Mouse (Mus musculus) forebrain, embryonic 12.5 days (tissue): ENCODE measurements around the gene Epn3. TPM values are rescaled to one million over a fixed set of nuclear protein-coding genes. Genes with fewer than 3 reads are reported as not detected.
A peak's percentile ranks its signal among the peaks of the same experiment; 100 is the strongest.

Source experiments
- ATAC-seq: fragments of 200-750 bp; cut with Nextera tagmentation; 2 replicates; pipeline ENCODE4 v1.8.0; 2017; ENCODE audit warnings: moderate TSS enrichment; ENCODE audit not compliant: low FRiP score
- H3K27ac ChIP-seq: fragments of 300-500 bp; sonication (generic); 2 replicates; pipeline ENCODE4 v1.5.1; 2016; ENCODE audit warnings: mild to moderate bottlenecking
- H3K27me3 ChIP-seq: fragments of 300-500 bp; sonication (generic); 2 replicates; pipeline ENCODE4 v1.6.1; 2016; ENCODE audit warnings: mild to moderate bottlenecking
- H3K36me3 ChIP-seq: fragments of 300-500 bp; sonication (generic); replicated peaks from 2 replicates; pipeline ENCODE4 v1.6.1; 2016; ENCODE audit warnings: mild to moderate bottlenecking
- H3K4me1 ChIP-seq: fragments of 300-500 bp; sonication (generic); 2 replicates; pipeline ENCODE4 v1.6.1; 2016
- H3K4me2 ChIP-seq: fragments of 300-500 bp; sonication (generic); 2 replicates; pipeline ENCODE4 v1.6.1; 2016; ENCODE audit warnings: mild to moderate bottlenecking, moderate library complexity
- H3K4me3 ChIP-seq: fragments of 300-500 bp; sonication (generic); replicated peaks from 2 replicates; pipeline ENCODE4 v1.5.1; 2016; ENCODE audit warnings: mild to moderate bottlenecking
- H3K9ac ChIP-seq: fragments of 300-500 bp; sonication (generic); 2 replicates; pipeline ENCODE4 v1.6.1; 2016; ENCODE audit warnings: mild to moderate bottlenecking
- H3K9me3 ChIP-seq: fragments of 300-500 bp; sonication (generic); 2 replicates; pipeline ENCODE4 v1.6.1; 2016
- WGBS: fragments of 180-500 bp; shearing (Covaris S2); methylation state at CpG from one replicate; pipeline ENCODE4 v1.1.7; 2016; 5-methylcytosine and 5-hydroxymethylcytosine counted together
- polyA plus RNA-seq: library from polyadenylated mRNA; unstranded; fragments of >200 nt; fragmentation: Nextera tagmentation; extraction: Ambion mirVana; gene quantifications from 2 replicates; pipeline ENCODE4 v1.2.1, GENCODE M21; 2016

The Epn3 gene
- polyA plus RNA-seq, 1 experiment from 2014 or later: 0.52 TPM

GRCm38 (mm10) chr11:94464170-94464569 lies 35.6 kb downstream of the Epn3 start:
- no peak overlapping the region for H3K4me3 ChIP-seq
- peaks cover 49% of the 10 kb centered on the region for H3K4me1 ChIP-seq
- H3K9ac ChIP-seq: no peak overlapping the region
- no peak overlapping the region for H3K4me2 ChIP-seq
- no peak for ATAC-seq
- H3K36me3 ChIP-seq: peaks cover 17% of the 10 kb centered on the region
- H3K9me3 ChIP-seq: no peaks in the 10 kb centered on the region
- WGBS: 45% methylated on average over 2 of the region's 2 CpGs
- no peak overlapping the region for H3K27ac ChIP-seq
- no peaks in the 10 kb centered on the region for H3K27me3 ChIP-seq

- Histone ChIP-seq H3K9me3 (no peaks in the 10 kb centered on the region), H3K27me3 (no peaks in the 10 kb centered on the region), H3K4me1 (peaks cover 31% of the 10 kb centered on the region), H3K36me3 (peaks cover 36% of the 10 kb centered on the region), H3K27ac (no peak overlapping the region), H3K9ac (no peak overlapping the region), H3K4me2 (no peak overlapping the region), H3K4me3 (no peak overlapping the region)
- ATAC-seq: no peak
- WGBS: 93% methylated on average over 11 of the region's 11 CpGs
These were observed 37.9 kb downstream of the Epn3 start for GRCm38 (mm10) chr11:94461856-94462255.

GRCm38 (mm10) chr11:94457001-94457400 lies 42.8 kb downstream of the Epn3 start:
- no peak overlapping the region for H3K27ac ChIP-seq
- H3K9me3 ChIP-seq: no peaks in the 10 kb centered on the region
- H3K4me2 ChIP-seq: no peak overlapping the region
- H3K4me3 ChIP-seq: no peak overlapping the region
- peaks cover 32% of the 10 kb centered on the region for H3K36me3 ChIP-seq
- H3K4me1 ChIP-seq: peaks cover 20% of the 10 kb centered on the region; the same call in 1 of the 2 replicates
- H3K27me3 ChIP-seq: no peaks in the 10 kb centered on the region
- H3K9ac ChIP-seq: no peak overlapping the region
- no peak for ATAC-seq
- 84% methylated on average over 15 of the region's 15 CpGs for WGBS

GRCm38 (mm10) chr11:94456347-94456746 lies 43.4 kb downstream of the Epn3 start:
- Histone ChIP-seq H3K36me3 (peaks cover 27% of the 10 kb centered on the region), H3K4me3 (no peak overlapping the region)

GRCm38 (mm10) chr11:94455161-94455820 lies 44.5 kb downstream of the Epn3 start:
- Histone ChIP-seq H3K4me1 (peaks cover 17% of the 10 kb centered on the region; the same call in 1 of the 2 replicates), H3K9me3 (no peaks in the 10 kb centered on the region), H3K4me2 (no peak overlapping the region), H3K9ac (no peak overlapping the region), H3K4me3 (no peak overlapping the region), H3K27me3 (no peaks in the 10 kb centered on the region), H3K27ac (no peak overlapping the region), H3K36me3 (peaks cover 25% of the 10 kb centered on the region)
- 81% methylated on average over 10 of the region's 10 CpGs for WGBS
- no peak for ATAC-seq

More at GRCm38 (mm10) chr11:94456347-94456746, 43.4 kb downstream of the Epn3 start:
- Histone ChIP-seq H3K4me2 (no peak overlapping the region), H3K9ac (no peak overlapping the region), H3K4me1 (peaks cover 20% of the 10 kb centered on the region; the same call in 1 of the 2 replicates), H3K9me3 (no peaks in the 10 kb centered on the region), H3K27ac (no peak overlapping the region), H3K27me3 (no peaks in the 10 kb centered on the region)
- ATAC-seq: no peak
- WGBS: 83% methylated on average over 3 of the region's 3 CpGs

GRCm38 (mm10) chr11:94454756-94455155 lies 45.0 kb downstream of the Epn3 start:
- Histone ChIP-seq H3K36me3 (peaks cover 25% of the 10 kb centered on the region), H3K4me1 (peaks cover 20% of the 10 kb centered on the region), H3K27ac (no peak overlapping the region), H3K9me3 (no peaks in the 10 kb centered on the region), H3K27me3 (no peaks in the 10 kb centered on the region), H3K9ac (no peak overlapping the region), H3K4me2 (no peak overlapping the region), H3K4me3 (no peak overlapping the region)
- no peak for ATAC-seq
- 75% methylated on average over 5 of the region's 5 CpGs for WGBS

- 71% methylated on average over 12 of the region's 12 CpGs for WGBS
- Histone ChIP-seq H3K27me3 (no peaks in the 10 kb centered on the region), H3K4me1 (peaks cover 33% of the 10 kb centered on the region), H3K4me3 (no peak overlapping the region), H3K36me3 (no peaks in the 10 kb centered on the region), H3K27ac (no peak overlapping the region), H3K9ac (no peak overlapping the region), H3K9me3 (no peaks in the 10 kb centered on the region), H3K4me2 (no peak overlapping the region)
- ATAC-seq: no peak
These were observed 48.5 kb downstream of the Epn3 start for GRCm38 (mm10) chr11:94451091-94451773.

GRCm38 (mm10) chr11:94449886-94450285 lies 49.9 kb downstream of the Epn3 start:
- Histone ChIP-seq H3K27ac (peak overlapping the region; percentile 50), H3K4me3 (no peak overlapping the region), H3K36me3 (no peaks in the 10 kb centered on the region), H3K4me1 (peaks cover 38% of the 10 kb centered on the region), H3K9ac (no peak overlapping the region), H3K9me3 (no peaks in the 10 kb centered on the region), H3K27me3 (no peaks in the 10 kb centered on the region), H3K4me2 (no peak overlapping the region)
- ATAC-seq: no peak
- 54% methylated on average over 5 of the region's 5 CpGs for WGBS

GRCm38 (mm10) chr11:94449239-94449638 lies 50.5 kb downstream of the Epn3 start:
- H3K4me1 ChIP-seq: peaks cover 41% of the 10 kb centered on the region
- no peak overlapping the region for H3K4me3 ChIP-seq
- 26% methylated on average over 8 of the region's 8 CpGs for WGBS
- no peak overlapping the region for H3K9ac ChIP-seq
- no peaks in the 10 kb centered on the region for H3K36me3 ChIP-seq
- ATAC-seq: no peak
- no peaks in the 10 kb centered on the region for H3K9me3 ChIP-seq
- H3K27ac ChIP-seq: peak overlapping the region; percentile 50
- H3K27me3 ChIP-seq: no peaks in the 10 kb centered on the region
- H3K4me2 ChIP-seq: no peak overlapping the region

- WGBS: 14% methylated on average over 3 of the region's 3 CpGs
- Histone ChIP-seq H3K27ac (0 out of 2 replicates have a peak overlapping the region, but pooled peaks have one; percentile 25), H3K36me3 (peaks cover 9% of the 10 kb centered on the region; the same call in 1 of the 2 replicates), H3K4me1 (peaks cover 55% of the 10 kb centered on the region), H3K9me3 (no peaks in the 10 kb centered on the region), H3K9ac (no peak overlapping the region), H3K27me3 (0 out of 2 replicates have a peak, but pooled peaks cover 3% of the 10 kb centered on the region), H3K4me3 (no peak overlapping the region), H3K4me2 (no peak overlapping the region)
- ATAC-seq: no peak
These were observed 52.8 kb downstream of the Epn3 start for GRCm38 (mm10) chr11:94447017-94447416.

- ATAC-seq: no peak
- peaks cover 9% of the 10 kb centered on the region; the same call in 1 of the 2 replicates for H3K36me3 ChIP-seq
- H3K4me2 ChIP-seq: no peak overlapping the region
- 0 out of 2 replicates have a peak, but pooled peaks cover 3% of the 10 kb centered on the region for H3K27me3 ChIP-seq
- H3K4me3 ChIP-seq: no peak overlapping the region
- no peaks in the 10 kb centered on the region for H3K9me3 ChIP-seq
- H3K4me1 ChIP-seq: peaks cover 72% of the 10 kb centered on the region
- no peak overlapping the region for H3K27ac ChIP-seq
- H3K9ac ChIP-seq: no peak overlapping the region
- 60% methylated on average over 4 of the region's 4 CpGs for WGBS
These were observed 54.5 kb downstream of the Epn3 start for GRCm38 (mm10) chr11:94445300-94445699.

- no peak for ATAC-seq
- no peak overlapping the region for H3K4me2 ChIP-seq
- 0 out of 2 replicates have a peak, but pooled peaks cover 3% of the 10 kb centered on the region for H3K27me3 ChIP-seq
- no peak overlapping the region for H3K27ac ChIP-seq
- 58% methylated on average over 5 of the region's 5 CpGs for WGBS
- no peak overlapping the region for H3K9ac ChIP-seq
- H3K4me1 ChIP-seq: peaks cover 75% of the 10 kb centered on the region
- peaks cover 9% of the 10 kb centered on the region; the same call in 1 of the 2 replicates for H3K36me3 ChIP-seq
- no peak overlapping the region for H3K4me3 ChIP-seq
- H3K9me3 ChIP-seq: no peaks in the 10 kb centered on the region
These were observed 54.9 kb downstream of the Epn3 start for GRCm38 (mm10) chr11:94444829-94445228.
